Mouse (Mus musculus): Measurements from ENCODE around the gene Art3. TPM values are rescaled to one million over a fixed set of nuclear protein-coding genes. Genes with fewer than 3 reads are reported as not detected.

The Art3 gene
- polyA plus RNA-seq, 1 experiment from 2014 or later = not detected

DNA sequence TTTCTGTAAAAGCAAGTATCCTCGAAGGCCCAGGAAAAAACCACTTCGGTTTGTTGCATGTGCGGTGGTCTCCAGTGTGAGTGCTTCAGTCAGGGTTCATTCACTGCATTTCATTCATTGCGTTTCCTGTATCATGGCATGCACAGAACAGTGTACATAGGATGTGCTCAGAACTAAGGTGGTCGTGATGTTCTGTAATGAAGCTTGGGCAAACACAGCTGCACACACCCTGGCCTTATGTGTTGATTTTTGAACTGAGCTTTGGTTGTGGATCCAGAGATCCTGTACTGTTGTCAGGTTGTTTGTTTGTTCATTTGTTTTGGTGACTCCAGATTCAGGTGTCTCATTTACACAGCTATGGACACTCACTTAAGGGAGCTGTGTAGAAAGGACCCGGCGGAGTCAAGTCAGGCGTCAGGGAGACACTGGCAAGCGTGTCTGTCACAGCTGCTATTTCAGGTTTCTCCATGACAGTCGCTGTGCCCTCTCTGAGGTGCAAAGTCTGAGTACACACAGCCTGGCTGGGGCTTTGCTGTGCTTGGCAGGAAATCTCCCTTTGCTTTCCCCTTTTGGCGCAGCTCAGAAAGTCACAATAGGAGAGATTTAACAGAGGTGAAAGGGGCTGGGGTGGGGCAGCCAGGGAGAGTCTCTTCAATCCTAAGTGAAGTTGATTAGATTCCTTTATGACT is 27.3 kb downstream of the Art3 start:
- Histone ChIP-seq H3K79me2 (ENCODE audit: inconsistent target) (no peaks in the 10 kb centered on the region), H3K27ac (no peak overlapping the region), H3K36me3 (ENCODE audit: inconsistent target) (no peaks in the 10 kb centered on the region), H3K4me3 (ENCODE audit: inconsistent target) (no peak overlapping the region)
- 93% methylated on average over 11 of the region's 11 CpGs for WGBS (ENCODE audit: missing documents)

- Histone ChIP-seq H3K79me2 (ENCODE audit: inconsistent target) (no peaks in the 10 kb centered on the region), H3K4me3 (ENCODE audit: inconsistent target) (no peak overlapping the region), H3K27ac (no peak overlapping the region), H3K36me3 (ENCODE audit: inconsistent target) (no peaks in the 10 kb centered on the region)
- 39% methylated on average over 4 of the region's 4 CpGs for WGBS (ENCODE audit: missing documents)
Observed at GRCm38 (mm10) chr5:92363179-92363578, 31.6 kb downstream of the Art3 start.

DNA sequence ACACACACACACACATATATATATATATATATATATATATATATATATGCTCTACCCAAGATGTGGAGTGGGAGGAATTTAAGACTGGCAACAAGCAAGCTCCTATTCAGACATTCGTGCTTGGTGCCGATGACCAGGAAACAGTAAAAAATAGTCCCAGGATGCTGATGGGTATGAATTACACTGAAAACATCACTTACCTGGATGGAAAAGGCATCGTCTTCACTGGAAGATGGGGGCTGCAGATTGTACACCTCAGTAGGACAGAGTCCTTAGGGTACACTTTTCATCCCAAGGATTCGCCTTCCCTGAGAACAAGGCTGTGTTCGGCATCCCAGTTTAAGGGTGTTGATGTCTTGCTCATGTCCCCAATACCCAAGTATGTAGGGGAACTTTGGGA is 32.4 kb downstream of the Art3 start:
- Histone ChIP-seq H3K27ac (no peak overlapping the region), H3K36me3 (ENCODE audit: inconsistent target) (no peaks in the 10 kb centered on the region), H3K79me2 (ENCODE audit: inconsistent target) (no peaks in the 10 kb centered on the region), H3K4me3 (ENCODE audit: inconsistent target) (no peak overlapping the region)
- WGBS (ENCODE audit: missing documents) = 100% methylated on average over 3 of the region's 5 CpGs

DNA sequence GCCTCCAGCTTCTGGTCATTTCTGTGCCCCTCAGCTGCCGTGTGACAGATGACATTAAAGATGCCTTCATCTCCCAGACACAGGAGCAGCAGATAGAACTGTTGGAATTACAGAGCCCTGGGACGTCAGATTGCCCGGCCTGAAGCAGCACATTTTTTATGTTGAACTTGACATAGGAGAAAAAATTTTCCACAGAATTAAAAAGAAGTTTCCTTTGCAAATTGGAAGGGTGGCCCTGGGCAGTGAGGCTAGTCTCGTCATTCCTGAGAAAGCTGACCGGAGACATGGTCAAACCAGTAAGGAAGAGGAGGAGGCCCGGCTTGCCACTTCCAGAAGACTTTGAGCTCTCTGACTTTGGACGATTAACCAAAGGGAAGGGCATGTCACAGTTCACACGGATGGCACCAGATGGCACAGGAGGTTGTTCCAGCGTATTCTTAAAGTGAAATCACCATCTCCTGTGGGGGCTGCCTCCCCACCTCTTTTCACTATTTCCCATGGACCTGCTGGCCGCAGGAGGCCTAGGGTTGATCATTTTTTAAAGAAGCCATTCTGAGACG is 33.6 kb downstream of the Art3 start:
- H3K4me3 ChIP-seq (ENCODE audit: inconsistent target) = no peak overlapping the region
- no peaks in the 10 kb centered on the region for H3K36me3 ChIP-seq (ENCODE audit: inconsistent target)
- no peaks in the 10 kb centered on the region for H3K79me2 ChIP-seq (ENCODE audit: inconsistent target)
- 92% methylated on average over 9 of the region's 11 CpGs for WGBS (ENCODE audit: missing documents)
- H3K27ac ChIP-seq = no peak overlapping the region

DNA sequence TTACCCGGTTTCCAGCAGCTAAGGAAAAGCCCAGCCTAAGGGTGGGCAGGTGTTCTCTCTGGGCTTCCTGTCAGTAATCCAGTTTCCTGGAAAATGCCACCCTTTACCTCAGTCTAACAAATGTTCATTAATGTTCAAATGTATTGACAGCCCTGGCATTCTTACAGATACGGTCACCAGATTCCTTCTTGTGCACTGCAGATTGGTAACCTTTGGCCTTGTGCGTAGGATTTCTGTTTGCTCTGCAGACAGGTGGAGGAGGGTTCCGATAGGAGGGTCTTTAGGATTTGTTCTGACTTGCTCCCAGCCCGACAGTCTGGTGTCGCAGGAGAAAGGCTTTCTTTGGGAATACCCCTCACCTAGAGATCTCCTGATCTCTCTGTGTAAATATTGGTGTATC is 34.9 kb downstream of the Art3 start:
- no peak overlapping the region for H3K4me3 ChIP-seq (ENCODE audit: inconsistent target)
- 94% methylated on average over 6 of the region's 6 CpGs for WGBS (ENCODE audit: missing documents)
- no peak overlapping the region for H3K27ac ChIP-seq
- H3K36me3 ChIP-seq (ENCODE audit: inconsistent target) = no peaks in the 10 kb centered on the region
- no peaks in the 10 kb centered on the region for H3K79me2 ChIP-seq (ENCODE audit: inconsistent target)

DNA sequence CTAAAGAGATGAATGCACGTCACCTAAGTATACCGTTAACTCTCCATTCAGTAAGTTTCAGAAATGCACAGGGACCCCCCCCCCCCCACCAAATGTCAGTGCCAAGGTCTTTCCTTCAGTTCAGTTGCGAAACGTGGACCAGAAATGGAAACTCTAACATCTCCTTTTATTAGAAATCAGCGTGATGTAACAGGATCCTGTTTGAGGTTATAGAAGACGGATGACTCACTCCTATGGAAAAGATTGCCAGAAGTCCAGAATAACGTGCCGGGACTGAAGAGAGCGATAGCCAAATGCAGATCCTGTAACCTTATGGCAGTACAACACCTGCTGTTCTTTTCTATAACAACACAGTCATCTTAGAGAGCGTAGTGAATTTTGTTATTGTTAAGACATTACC is 36.8 kb downstream of the Art3 start:
- 6% methylated on average over 9 of the region's 10 CpGs for WGBS (ENCODE audit: missing documents)
- Histone ChIP-seq H3K79me2 (ENCODE audit: inconsistent target) (no peaks in the 10 kb centered on the region), H3K36me3 (ENCODE audit: inconsistent target) (no peaks in the 10 kb centered on the region), H3K27ac (peak overlapping the region; percentile 42), H3K4me3 (ENCODE audit: inconsistent target) (no peak overlapping the region)

DNA sequence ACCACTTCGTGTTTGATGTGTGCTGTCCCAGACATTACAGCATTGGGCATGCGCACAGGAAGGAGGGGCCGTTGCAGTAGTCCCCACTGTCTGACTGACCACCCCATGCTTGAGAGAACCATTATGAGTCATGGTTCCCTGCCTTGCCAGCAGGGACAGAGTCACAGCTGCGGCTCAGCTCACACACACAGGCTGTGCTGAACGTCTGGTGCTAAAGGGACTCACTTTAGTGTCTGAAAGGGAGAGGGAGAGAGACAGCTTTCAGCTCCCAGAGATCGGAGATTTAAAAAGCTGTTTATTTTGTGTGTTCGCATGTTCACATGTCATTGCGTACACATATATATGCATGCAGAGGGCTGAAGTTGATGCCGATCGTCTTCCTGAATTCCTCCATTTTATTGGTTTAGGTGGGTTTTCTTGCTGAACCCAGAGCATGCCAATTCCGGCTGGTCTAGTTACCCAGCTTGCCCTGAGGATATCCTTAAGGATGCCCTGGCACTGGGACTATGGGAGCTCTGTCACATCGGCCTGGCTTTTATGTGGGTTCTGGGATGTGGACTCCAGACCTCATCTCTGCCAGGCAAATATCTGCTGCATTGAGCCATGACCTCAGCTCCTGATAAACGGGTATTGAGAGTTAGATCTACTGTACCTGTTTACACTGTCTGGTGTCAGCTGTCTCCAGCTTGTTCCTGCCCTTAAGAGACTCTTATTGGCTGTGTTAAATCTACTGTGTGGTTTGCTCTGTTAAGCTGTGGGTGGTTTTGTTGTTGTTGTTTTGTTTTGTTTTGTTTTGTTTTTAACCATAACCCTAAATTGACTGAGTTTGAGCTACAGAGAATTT is 37.7 kb downstream of the Art3 start:
- no peak overlapping the region for H3K4me3 ChIP-seq (ENCODE audit: inconsistent target)
- H3K79me2 ChIP-seq (ENCODE audit: inconsistent target) = no peaks in the 10 kb centered on the region
- H3K36me3 ChIP-seq (ENCODE audit: inconsistent target) = no peaks in the 10 kb centered on the region
- 59% methylated on average over 13 of the region's 13 CpGs for WGBS (ENCODE audit: missing documents)
- peak overlapping the region; percentile 42 for H3K27ac ChIP-seq

GRCm38 (mm10) chr5:92370392-92370791 is 38.8 kb downstream of the Art3 start:
- H3K36me3 ChIP-seq (ENCODE audit: inconsistent target) = no peaks in the 10 kb centered on the region
- 35% methylated on average over 6 of the region's 6 CpGs for WGBS (ENCODE audit: missing documents)
- no peak overlapping the region for H3K27ac ChIP-seq
- H3K4me3 ChIP-seq (ENCODE audit: inconsistent target) = no peak overlapping the region
- no peaks in the 10 kb centered on the region for H3K79me2 ChIP-seq (ENCODE audit: inconsistent target)

- H3K27ac ChIP-seq = no peak overlapping the region
- H3K4me3 ChIP-seq (ENCODE audit: inconsistent target) = no peak overlapping the region
- 98% methylated on average over 6 of the region's 6 CpGs for WGBS (ENCODE audit: missing documents)
- no peaks in the 10 kb centered on the region for H3K36me3 ChIP-seq (ENCODE audit: inconsistent target)
- H3K79me2 ChIP-seq (ENCODE audit: inconsistent target) = no peaks in the 10 kb centered on the region
Observed at GRCm38 (mm10) chr5:92370891-92371290, 39.3 kb downstream of the Art3 start.

DNA sequence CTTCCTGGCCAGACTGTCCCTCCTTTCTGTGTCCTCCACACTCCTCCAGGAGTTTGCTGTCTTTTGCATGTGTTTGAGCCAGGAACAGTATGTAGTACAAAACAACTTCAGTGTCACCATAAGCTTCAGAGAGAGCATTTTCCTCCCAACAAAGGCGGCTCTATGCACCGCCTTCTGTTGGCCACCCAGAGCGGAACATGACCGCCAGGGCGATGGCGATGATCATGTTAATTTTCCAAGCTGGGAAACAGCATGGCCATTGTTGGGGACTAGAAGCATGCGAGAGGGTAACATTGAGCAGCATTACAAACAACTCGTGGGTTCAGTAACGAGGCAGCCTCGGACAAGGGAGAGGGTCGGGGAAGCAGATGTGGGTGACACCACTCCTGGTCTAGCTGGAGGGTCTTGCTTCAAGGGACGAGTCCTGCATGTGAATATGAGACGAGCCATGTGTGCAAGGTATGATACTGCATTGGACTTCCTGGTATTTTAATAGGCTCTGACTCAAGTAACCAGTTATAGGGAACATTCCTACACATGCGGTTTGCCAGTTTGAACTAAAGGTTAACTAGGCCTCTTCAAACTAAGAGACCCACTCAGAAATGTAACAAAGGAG is 39.8 kb downstream of the Art3 start:
- Histone ChIP-seq H3K36me3 (ENCODE audit: inconsistent target) (no peaks in the 10 kb centered on the region), H3K79me2 (ENCODE audit: inconsistent target) (no peaks in the 10 kb centered on the region), H3K4me3 (ENCODE audit: inconsistent target) (no peak overlapping the region), H3K27ac (no peak overlapping the region)
- WGBS (ENCODE audit: missing documents) = 85% methylated on average over 14 of the region's 14 CpGs

- Histone ChIP-seq H3K27ac (no peak overlapping the region), H3K79me2 (ENCODE audit: inconsistent target) (no peaks in the 10 kb centered on the region), H3K4me3 (ENCODE audit: inconsistent target) (no peak overlapping the region), H3K36me3 (ENCODE audit: inconsistent target) (no peaks in the 10 kb centered on the region)
- 20% methylated on average over 2 of the region's 2 CpGs for WGBS (ENCODE audit: missing documents)
Observed at GRCm38 (mm10) chr5:92372605-92373004, 41.0 kb downstream of the Art3 start.

GRCm38 (mm10) chr5:92374721-92375142 is 43.1 kb downstream of the Art3 start:
- Histone ChIP-seq H3K79me2 (ENCODE audit: inconsistent target) (no peaks in the 10 kb centered on the region), H3K4me3 (ENCODE audit: inconsistent target) (peak overlapping the region; percentile 19; the same call in 1 of the 2 replicates), H3K27ac (peak overlapping the region; percentile 92), H3K36me3 (ENCODE audit: inconsistent target) (no peaks in the 10 kb centered on the region)
- 1% methylated on average over 6 of the region's 6 CpGs for WGBS (ENCODE audit: missing documents)

DNA sequence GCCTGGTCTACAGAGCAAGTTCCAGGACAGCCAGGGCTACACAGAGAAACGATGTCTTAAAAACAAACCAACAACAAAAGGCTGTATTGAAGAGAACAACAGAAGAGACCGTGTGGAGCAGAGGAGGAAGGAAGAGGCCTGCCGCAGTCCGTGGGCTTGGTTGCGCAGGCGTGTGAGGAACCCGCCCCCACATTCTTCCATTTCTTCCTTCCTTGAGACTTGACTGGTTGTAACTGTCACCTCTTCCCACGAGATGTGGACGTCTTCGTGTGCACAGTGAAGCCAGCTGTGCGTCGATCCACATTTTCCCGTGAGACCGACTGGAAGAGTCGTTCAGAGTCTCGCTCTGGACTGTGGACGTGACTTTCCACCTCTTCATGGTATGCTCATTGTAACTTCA is 43.7 kb downstream of the Art3 start:
- Histone ChIP-seq H3K36me3 (ENCODE audit: inconsistent target) (no peaks in the 10 kb centered on the region), H3K27ac (peak overlapping the region; percentile 92), H3K4me3 (ENCODE audit: inconsistent target) (peak overlapping the region; percentile 19; the same call in 1 of the 2 replicates), H3K79me2 (ENCODE audit: inconsistent target) (no peaks in the 10 kb centered on the region)
- WGBS (ENCODE audit: missing documents) = 7% methylated on average over 17 of the region's 17 CpGs

DNA sequence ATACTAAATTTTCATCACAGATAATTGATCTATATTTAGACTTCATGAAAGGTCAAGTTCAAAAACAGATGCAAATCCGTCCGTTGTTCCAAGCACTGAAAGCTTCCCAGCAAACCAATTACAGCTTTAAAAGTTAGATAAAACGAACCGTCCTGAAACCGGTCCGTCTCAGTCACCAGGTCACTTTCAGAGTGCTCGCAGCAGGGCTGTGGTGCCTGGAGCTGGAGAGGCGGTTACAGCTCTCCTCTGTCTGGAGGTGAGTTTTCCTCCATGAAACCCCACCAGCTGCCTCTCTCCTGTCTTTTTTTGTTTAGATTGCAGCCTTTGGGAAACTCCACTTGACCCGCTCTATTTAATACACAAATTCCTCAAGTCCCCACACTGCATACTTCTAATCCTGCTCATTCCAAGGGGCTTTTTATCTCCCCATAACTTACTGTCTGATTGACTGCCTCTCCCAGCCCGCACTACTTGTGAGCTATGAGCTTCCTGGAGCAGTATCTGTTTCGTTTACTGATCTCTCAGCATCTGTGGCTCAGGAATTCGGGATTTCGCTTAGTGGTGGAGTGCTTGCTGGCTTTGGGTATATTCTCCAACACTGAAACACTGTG is 45.3 kb downstream of the Art3 start:
- H3K79me2 ChIP-seq (ENCODE audit: inconsistent target) = no peaks in the 10 kb centered on the region
- H3K27ac ChIP-seq = no peak overlapping the region
- no peaks in the 10 kb centered on the region for H3K36me3 ChIP-seq (ENCODE audit: inconsistent target)
- WGBS (ENCODE audit: missing documents) = 91% methylated on average over 12 of the region's 13 CpGs
- H3K4me3 ChIP-seq (ENCODE audit: inconsistent target) = no peak overlapping the region

All from macrophage (primary cell).